Mouse (Mus musculus) kidney, adult 11 months (tissue): ENCODE measurements around the gene Cadm1.

Source experiments
- DNase-seq: peaks from one replicate; pipeline ENCODE4 v3.0.0; 2022

Cadm1 gene

DNA sequence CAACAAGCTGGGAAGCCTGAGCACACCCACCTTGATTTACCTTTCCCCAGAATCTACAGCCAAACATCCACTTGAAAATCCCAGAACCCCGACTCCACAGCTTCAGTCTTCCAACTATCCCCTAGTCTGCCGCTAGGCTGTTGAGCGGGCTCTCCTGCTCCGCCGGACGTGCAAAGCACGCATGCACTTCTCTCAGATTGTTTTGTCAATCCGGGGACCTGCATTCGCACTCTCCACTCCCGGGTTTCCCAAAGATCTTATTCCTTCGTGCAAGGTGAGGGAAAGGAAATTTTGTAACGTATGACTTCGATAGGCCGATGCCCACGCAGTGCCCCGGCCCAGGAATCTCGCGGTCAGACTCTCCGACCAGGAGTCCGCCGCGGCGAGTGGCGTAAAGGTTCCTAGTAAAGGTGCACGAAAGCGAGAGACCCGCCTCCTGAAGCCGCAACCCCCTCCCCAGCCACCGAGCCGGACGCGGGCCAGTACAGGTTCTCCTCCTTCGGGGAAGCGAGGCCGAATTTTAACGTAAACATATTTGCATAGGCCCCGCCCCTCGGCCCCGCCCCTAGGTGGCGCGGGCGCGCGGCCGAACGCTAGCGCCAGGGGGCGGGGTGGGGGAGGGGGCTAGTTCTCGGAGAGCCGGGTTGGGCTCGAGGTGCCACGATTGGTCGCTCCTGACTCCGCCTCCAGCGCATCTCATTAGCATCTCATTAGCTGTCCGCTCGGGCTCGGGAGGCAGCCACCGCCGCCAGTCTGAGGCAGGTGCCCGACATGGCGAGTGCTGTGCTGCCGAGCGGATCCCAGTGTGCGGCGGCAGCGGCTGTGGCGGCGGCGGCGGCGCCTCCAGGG is at the start of gene Cadm1:
Gene Cadm1, plus strand, starts transcription at position 572 of the 849 bp plus-strand sequence.
- DNase-seq = peak; percentile 96

GRCm38 (mm10) chr9:47484506-47484905 is 45.5 kb upstream of the Cadm1 start:
- no peak for DNase-seq

GRCm38 (mm10) chr9:47485186-47485585 is 44.8 kb upstream of the Cadm1 start:
- no peak for DNase-seq

- no peak for DNase-seq
Measured at GRCm38 (mm10) chr9:47499761-47500160, 30.2 kb upstream of the Cadm1 start.

GRCm38 (mm10) chr9:47505956-47506355 is 24.0 kb upstream of the Cadm1 start:
- peak; percentile 3 for DNase-seq

GRCm38 (mm10) chr9:47506876-47507275 is 23.1 kb upstream of the Cadm1 start:
- DNase-seq = no peak

GRCm38 (mm10) chr9:47508109-47508508 is 21.9 kb upstream of the Cadm1 start:
- DNase-seq = no peak

GRCm38 (mm10) chr9:47512521-47512920 is 17.5 kb upstream of the Cadm1 start:
- DNase-seq = no peak

GRCm38 (mm10) chr9:47514318-47514717 is 15.7 kb upstream of the Cadm1 start:
- DNase-seq = no peak

- DNase-seq = no peak
Measured at GRCm38 (mm10) chr9:47516238-47516637, 13.7 kb upstream of the Cadm1 start.

- DNase-seq = no peak
Measured at GRCm38 (mm10) chr9:47527290-47527689, 2.7 kb upstream of the Cadm1 start.

DNA sequence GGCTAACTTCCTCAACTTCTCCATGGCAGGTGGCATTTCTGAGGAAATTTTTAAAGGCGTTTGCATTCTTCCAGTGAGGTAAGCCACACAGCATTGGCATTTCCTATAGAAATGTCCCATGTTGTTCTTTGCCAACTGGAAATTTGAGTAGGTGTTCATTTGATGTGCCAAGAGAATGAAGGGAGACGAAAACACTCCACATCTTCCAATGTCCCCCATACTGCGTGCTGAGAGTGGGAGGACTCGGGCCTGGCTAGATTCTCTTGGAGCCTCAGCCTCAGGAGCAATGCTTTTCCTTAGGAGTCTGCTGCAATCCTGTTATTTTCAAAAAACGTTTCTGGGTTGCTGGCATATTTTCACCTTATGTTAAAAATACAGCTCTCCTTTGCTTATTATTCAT is 2.2 kb upstream of the Cadm1 start:
- DNase-seq = no peak

GRCm38 (mm10) chr9:47529182-47529581 is 791 bp upstream of the Cadm1 start:
- no peak for DNase-seq

- no peak for DNase-seq
Measured at GRCm38 (mm10) chr9:47530544-47530921, 560 bp downstream of the Cadm1 start.

DNA sequence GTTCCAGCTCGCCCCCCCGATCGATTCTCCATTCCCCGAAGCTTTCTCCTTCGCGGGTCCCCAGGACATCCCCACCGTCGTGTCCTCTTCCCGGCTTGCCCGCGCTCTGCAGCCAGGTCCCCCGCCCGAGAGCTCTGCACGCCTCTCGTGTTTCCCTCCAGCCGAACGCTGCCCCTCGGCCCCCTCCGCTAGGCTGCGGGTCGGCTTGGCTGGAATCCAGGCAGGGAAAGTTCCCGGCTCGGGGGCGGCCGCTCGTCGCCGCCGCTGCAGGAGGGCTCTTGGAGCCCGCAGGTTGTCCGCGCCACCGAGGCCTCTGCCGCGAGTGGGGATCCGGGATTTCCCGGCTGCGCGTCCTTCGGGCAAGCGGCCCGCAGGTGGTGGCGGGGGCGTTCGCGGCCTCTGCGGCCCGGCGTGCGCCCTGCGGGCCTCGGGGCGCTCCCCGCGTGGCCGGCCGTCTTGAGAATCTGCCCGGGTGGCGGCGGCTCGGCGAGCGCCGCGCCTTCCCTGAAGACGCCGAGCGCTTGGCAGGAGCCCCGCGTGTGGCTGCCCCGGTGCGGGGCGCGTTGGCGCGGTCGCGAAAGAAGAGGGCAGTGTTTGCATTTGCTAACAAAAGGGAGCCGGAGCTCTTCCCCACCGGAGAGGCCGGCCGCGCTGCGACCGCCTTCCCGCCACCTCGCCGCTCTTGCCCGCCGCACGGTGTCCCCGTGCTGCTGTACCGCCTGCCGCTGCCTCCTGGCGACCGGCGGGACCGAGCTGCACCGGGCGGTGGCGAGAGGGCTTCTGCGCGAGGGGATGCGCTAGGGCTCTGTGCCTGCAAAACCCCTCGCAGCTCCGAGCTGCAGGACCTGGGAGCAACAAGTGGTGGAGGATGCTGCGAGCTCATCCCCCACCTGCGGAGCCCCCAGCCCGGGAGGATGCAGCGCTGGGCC is 1.2 kb downstream of the Cadm1 start:
- peak; percentile 49 for DNase-seq

DNA sequence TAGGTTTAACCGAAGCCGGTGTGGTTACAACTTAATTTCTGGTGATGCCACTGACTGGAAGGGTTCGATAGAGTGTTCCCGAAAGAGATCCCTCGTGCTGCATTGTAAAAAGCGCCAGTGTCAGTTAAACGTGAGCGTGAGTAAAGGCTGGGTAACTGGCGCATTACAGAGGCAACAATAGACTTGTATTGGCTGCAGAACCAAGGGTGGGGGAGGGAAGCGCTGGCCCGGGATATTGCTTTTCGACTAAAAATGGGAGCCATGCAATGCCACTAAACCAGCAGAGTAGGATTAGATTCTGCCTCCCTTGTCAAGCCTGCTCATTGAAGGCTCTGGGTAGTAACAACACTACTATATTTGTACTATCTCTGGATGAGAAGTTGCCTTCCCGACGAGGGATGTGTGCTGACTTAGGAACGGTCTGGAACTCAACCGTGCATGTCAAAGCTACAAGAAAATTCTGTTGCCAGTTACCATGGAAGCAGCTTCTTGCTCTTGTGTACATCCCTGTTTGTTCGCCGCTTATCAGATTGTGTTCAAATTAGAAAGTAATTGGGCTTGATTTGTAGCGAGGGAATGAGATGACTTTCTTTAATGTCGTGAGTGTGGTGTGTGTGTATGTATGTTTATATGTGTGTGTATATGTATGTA is 2.4 kb downstream of the Cadm1 start:
- peak; percentile 6 for DNase-seq

GRCm38 (mm10) chr9:47533461-47533860 is 3.5 kb downstream of the Cadm1 start:
- no peak for DNase-seq

- DNase-seq = no peak
Measured at GRCm38 (mm10) chr9:47534573-47535475, 4.9 kb downstream of the Cadm1 start.

DNA sequence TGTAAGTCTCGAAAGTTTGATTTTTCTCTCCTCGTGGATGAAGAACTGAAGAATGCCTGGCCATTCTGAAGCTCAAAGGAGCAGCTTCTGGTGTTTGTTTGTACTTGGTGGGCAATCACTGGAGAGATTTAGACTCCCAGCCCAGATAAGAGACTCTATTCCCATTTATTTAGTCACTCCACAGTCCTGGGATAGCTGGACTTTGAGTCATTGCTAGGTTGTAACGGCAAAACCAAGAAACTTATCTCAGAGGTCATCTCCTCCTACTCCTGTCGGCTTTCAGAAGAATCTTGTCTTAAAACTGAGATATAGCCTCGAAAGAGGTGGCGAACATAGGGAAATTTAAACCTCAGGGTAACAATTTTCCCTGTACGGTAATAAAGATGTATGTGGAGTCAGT is 15.3 kb downstream of the Cadm1 start:
- DNase-seq = no peak

GRCm38 (mm10) chr9:47545667-47546066 is 15.7 kb downstream of the Cadm1 start:
- no peak for DNase-seq

GRCm38 (mm10) chr9:47548402-47548801 is 18.4 kb downstream of the Cadm1 start:
- no peak for DNase-seq

GRCm38 (mm10) chr9:47548916-47549315 is 18.9 kb downstream of the Cadm1 start:
- no peak for DNase-seq
